Mouse (Mus musculus): ENCODE data around the gene Tnnc2. TPM values are rescaled to one million over a fixed set of nuclear protein-coding genes. Genes with fewer than 3 reads are reported as not detected.

Gene Tnnc2
- total RNA-seq (2021): over 10,000 TPM; 10,138 to 10,688 TPM
- long read RNA-seq, experiment 1, transcript Tnnc2-201 (6 exons, 700 nt): major isoform, 15,947 of 16,264 reads
- long read RNA-seq, experiment 1, partial matches to known transcripts: 178 of 16,264 reads
- long read RNA-seq, experiment 1, other reads (novel, unspliced or antisense): 139 of 16,264 reads
- long read RNA-seq, experiment 2, transcript Tnnc2-201 (6 exons, 700 nt): major isoform, 13,972 of 14,320 reads
- long read RNA-seq, experiment 2, partial matches to known transcripts: 160 of 14,320 reads
- long read RNA-seq, experiment 2, other reads (novel, unspliced or antisense): 188 of 14,320 reads

DNA sequence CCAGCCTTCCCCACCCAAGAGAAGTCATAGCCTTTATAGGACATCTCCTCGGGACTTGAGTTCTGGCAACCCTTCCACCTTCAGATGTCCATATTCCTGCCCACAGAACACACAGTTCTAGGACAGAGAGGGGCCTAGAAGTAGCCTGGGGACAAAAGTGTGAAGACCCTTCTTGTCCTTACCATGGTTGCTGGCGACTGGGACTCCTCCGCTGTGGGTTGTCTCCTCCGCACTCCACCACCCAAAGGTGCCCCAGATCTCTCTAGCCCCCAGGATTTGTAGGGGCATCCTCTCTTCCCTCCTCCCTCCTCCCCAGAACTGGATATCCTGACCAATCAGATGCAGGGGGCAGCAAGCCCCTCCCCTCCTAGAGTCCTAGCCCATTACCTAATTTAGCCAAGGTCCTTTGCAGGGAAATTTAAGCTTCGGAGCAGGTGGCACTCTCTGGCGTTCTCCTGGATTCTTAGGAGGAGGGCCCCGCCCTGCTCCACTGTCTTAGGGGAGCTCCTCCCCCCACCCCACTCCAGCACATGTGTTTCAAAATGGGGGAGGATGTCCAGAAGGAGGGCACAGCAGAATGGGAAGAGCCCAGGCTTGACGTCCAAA, at the start of gene Tnnc2:
Gene Tnnc2 (minus strand): TSS at position 487 of the 606 bp plus-strand sequence.
- no peak for DNase-seq (ENCODE audit: low spot score in 2 of 2)

DNA sequence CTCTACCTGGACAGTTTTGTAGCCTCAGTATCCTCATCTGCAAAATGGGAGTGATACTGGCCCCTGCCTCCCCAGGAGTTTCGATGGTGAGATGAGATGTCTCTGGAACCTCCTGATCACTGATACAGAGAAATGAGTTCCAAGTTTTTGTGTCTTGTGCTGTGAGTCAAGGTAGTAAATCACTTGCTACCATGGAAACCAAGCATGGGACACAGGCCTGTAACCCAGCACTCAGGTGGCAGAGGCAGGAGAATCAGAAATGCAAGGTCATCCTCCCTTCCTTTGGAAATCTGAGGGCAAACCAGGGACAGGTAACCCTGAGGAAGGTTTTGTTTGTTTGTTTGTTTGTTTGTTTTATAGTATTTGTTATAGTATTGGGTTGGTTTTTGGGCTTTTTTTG, 49.3 kb upstream of the Tnnc2 start:
- no peak for DNase-seq (ENCODE audit: low spot score in 2 of 2)

DNA sequence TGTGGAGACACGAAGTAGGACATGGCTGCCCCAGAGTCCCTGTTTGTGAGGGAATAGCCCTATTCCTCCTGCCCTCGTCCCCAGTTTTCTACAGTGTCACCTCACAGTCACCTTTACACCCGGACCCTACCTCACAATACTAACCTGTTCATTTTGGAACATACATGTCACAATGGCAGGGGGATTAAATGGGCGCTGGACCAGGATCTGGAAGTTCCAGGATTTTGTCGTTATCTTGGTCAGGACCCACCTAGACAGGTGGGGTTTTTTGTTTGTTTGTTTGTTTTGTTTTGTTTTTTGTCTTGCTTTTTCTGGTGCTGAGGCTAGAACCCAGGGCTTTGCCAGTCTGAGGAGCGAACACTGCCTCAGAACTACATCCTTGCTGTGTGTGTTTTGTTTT, 48.7 kb upstream of the Tnnc2 start, which contains the start of gene Spata25:
Gene Spata25 (minus strand): TSS at position 101 of the 400 bp plus-strand sequence.
- no peak for DNase-seq (ENCODE audit: low spot score in 2 of 2)

DNA sequence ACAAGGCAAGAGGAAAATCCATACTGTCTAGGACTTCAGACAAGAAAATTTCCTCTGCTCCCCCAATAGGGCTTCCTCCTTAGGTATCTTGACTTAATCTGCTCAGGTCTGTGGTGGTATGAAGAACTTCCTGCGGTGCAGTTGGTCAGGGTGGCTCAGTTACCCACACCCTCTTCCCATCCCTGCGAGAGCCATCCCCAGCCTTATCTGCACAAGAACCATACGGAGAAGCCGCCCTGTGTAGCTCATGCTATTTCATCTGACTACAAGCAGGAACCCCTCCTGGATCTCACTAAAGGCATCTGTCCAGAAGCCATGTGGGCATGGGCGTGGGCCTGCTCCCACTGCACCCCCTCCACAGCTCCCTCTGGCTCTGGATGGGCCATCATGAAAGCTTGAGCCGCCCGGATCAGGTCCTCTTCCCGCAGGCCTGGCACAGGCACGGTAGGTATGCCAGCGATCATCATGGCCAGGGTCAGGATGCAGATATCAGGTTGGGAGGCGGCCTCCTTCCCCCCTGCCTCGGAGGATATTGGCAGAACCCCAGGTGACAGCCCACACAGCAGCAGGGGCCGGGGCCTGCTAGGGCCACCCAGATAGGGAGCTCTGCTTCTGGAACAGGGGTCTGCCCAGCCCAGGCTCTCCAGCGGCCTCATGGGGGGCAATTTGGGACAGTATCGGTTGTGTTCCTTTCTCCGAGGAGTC, 47.5 kb upstream of the Tnnc2 start:
- DNase-seq (ENCODE audit: low spot score in 2 of 2): no peak

DNA sequence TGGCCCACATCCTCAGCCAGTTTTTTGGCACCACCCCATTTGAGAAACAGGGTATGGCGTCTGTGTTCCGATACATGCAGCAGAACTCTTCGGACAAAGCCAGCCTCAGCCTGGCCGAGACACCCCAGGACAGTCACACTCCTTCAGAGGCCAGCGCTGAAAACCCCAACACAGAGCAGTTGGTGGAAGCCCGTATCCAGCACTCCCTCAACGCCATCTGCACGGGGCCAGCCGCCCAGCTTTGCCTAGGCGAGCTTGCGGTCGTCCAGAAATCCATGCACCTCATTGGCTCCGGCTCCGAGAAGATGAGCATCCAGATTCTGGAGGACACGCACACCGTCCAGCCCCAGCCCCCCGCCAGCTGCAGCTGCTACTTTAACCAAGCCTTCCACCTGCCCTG, 45.8 kb upstream of the Tnnc2 start:
- no peak for DNase-seq (ENCODE audit: low spot score in 2 of 2)

DNA sequence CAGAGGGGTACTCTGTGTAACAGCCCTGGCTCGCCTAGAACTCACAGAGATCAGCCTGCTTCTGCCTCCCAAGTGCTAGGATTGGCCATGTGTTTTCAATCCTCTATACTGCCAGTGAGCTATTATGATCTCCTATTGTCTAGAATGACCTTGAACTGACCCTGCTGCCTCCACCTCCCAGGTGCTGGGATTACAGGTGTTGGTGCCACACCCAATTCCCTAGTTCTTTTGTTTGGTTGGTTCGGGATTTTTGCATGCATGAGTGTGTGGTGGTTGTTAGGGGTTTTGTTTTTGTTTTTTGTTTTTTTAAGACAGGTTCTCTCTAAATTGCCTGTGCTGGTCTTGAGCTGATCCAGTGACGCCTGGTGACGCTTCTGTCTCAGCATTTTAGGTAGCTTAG, 44.2 kb upstream of the Tnnc2 start:
- no peak for DNase-seq (ENCODE audit: low spot score in 2 of 2)

DNA sequence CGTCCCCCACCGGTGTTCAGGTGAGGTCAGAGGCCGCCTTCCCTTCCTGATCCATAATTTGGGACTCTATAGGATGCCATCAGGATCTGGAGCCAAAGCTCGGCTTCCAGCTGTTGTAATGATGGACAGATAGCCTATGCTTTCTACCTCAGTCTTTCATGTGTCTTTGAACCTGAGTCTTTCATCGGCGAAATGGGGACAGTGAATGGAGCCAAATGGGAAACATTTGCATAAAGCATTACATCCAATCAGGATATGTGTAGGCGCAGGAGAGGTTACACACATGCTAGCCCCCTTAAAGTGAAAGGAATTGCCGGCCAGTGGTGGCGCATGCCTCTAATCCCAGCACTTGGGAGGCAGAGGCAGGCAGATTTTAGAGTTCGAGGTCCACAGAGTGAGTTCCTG, 43.4 kb upstream of the Tnnc2 start:
- DNase-seq (ENCODE audit: low spot score in 2 of 2): no peak

DNA sequence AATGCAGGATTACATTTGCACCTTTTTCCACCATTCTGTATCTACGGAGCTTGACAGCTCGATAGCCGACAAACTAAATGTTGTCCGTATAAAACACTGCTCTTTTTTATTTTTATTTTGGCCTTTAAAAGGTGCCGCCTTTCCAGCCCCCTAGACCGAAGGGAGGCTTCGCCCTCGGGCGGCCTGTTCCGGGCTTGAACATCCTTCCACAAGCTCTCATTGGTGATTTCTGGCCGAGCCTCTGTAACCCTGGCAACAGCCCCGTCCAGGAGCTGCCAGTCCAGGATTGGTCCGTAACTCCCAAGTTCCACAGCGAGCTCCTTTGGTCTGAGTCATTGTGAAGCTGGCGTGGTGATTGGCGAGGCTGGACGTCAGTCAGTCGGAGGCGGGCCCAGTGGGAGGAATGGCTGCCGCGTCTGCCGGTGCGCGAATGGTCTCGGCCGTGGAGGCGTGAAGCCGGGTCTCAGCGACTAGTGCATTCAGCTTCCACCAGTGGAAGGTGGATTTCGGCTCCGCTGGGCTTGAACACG, 42.9 kb upstream of the Tnnc2 start, which contains the start of gene Zswim1:
Gene Zswim1 (plus strand): TSS at position 51 of the 530 bp plus-strand sequence.
- DNase-seq (ENCODE audit: low spot score in 2 of 2): peak; percentile 98 to 99

DNA sequence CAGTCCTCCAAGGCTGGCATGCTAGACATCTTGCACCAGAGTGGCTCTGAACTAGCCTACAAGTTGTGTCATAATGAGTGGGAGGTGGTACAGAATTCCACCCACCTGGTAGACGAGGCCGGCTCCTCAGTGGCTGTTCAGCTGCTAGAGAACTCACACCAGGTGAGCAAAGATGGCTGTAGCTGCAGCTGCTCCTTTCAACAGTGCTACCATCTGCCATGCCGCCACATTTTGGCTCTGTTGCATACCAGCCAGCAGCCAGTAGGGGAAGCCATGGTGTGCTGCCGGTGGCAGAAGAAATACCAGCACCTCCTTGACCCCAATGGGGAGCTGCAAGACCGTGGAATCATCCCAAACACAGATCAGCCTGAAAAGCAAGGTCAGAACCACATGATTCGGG, 41.3 kb upstream of the Tnnc2 start:
- no peak for DNase-seq (ENCODE audit: low spot score in 2 of 2)

DNA sequence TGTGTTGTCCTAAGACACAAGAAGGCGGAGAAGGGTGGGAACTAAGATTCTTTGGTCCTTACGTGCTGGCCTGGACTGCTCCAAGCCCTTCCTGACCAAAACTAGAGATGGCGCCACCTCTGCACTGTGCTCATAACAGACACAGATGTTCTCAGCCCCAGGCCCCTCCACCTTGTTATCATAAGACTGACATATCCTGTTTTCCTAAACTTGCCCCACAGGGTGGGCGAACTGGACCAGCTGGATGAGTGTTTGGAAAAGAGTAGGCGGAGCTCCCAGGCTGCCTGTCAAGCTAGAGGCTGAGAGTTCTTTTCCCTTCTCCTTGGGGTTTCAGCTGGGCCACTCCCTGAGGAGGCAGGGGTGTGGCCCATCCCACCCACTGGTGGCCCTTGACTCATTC, 37.9 kb upstream of the Tnnc2 start:
- no peak for DNase-seq (ENCODE audit: low spot score in 2 of 2)

DNA sequence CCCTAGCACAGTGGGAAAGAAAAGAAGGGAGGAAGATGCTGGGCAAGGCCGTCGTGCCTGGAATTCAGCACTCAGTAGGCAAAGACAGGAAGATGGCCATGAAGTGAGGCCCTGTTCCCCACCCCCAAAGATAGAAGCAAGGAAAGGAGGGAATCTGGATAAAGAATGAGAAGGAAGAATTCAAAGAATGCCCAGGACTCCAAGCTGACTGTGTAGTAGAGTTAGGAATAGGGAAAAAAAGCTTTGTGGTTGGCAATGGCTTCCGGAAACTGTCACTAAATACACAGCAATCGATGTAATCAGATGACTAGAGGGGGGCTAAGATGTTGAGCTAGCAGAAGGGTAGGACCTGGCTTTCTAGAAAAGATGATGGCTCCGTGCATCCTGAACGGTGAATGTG, 37.4 kb upstream of the Tnnc2 start:
- no peak for DNase-seq (ENCODE audit: low spot score in 2 of 2)

DNA sequence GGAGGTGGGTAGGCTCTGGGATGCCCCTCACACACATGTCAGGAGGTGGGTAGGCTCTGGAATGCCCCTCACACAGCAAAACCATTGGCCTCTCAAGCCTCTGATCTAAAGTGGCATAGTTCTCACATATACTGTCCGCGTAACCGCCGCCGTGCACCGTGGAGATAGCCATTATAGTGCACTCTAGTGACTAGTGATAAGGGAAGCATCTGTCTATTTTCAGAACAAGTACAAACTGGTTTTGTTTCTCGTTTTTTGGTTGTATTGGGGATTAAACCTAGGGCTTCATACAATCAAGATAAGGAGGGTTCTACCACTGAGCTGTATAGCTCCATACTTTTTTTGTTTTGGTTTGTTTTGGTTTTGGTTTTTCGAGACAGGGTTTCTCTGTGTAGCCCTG, 36.1 kb upstream of the Tnnc2 start:
- no peak for DNase-seq (ENCODE audit: low spot score in 2 of 2)

DNA sequence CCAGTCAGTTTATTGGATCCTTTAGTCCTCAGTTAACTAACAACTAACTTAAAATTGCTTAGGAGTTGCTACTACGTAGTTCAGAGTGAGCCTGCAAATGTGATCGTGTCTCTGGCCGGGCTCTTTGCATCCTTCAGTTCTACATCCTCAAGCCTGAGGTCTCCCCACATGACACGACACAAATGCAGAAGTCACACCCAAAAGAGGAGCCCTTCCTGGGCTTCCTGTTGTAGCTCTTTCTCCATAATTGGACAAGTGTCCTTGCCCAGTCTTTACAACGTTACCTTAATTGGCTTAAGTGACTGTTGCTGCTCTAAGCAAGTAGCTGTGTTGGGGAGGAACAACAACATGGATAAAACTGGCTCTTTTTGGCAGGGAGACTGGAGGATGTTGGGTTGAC, 35.6 kb upstream of the Tnnc2 start:
- DNase-seq (ENCODE audit: low spot score in 2 of 2): no peak

DNA sequence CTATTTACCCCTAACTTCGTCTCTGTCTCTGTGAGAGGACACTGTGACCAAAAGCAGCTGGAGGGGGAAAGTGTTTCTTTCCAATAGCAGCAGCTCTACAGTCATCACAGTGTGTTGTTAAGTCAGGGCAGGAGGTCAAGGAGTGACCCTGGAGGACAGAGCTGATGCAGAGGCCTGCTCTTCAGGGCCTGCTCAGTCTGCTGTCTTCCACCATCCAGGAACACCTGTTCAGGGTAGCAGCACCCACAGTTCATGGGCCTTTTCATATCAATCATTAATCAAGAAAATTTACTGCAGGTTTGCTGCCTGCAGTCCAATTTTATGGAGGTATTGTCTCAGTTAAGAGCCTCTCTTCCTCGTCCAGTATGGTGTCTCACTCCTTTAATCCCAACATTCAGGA, 33.8 kb upstream of the Tnnc2 start:
- no peak for DNase-seq (ENCODE audit: low spot score in 2 of 2)

DNA sequence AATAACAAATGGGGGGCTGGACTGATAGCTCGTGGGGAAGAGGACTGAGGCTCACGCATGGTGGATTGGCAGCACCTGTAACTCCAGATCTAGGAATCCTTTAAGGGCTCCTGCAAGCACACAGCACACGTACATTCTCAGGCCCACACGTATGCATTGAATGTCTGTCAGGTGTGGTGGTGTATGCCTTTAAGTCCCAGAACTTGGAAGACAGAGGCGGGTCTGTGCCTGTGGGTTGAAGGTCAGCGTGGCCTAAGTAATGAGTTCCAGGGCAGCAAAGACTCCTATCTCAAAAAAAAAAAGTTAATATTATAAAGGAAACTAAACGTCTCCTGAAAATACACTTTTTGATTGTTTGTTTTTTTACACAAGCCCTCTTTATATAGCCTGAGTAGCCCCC, 26.8 kb upstream of the Tnnc2 start:
- DNase-seq (ENCODE audit: low spot score in 2 of 2): no peak

DNA sequence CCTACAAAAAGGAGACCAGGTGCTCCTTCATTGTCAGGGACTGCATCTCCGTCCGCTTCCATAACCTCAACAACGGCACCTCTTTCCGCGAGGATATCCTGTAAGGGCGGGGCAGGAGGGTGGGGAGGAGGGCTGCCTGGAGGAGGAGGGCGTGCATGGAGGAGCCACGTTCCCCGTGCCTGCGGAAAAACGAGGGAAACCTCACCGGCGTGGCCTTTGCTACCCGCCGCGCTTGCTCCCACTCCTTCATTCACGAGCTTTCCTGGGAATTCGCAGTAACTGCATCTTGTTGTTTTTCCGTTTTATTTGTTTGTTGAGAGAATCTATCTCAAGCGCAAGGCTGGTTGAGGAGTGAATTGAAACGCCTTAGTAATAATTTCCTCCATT, 25.6 kb upstream of the Tnnc2 start:
- DNase-seq (ENCODE audit: low spot score in 2 of 2): no peak

DNA sequence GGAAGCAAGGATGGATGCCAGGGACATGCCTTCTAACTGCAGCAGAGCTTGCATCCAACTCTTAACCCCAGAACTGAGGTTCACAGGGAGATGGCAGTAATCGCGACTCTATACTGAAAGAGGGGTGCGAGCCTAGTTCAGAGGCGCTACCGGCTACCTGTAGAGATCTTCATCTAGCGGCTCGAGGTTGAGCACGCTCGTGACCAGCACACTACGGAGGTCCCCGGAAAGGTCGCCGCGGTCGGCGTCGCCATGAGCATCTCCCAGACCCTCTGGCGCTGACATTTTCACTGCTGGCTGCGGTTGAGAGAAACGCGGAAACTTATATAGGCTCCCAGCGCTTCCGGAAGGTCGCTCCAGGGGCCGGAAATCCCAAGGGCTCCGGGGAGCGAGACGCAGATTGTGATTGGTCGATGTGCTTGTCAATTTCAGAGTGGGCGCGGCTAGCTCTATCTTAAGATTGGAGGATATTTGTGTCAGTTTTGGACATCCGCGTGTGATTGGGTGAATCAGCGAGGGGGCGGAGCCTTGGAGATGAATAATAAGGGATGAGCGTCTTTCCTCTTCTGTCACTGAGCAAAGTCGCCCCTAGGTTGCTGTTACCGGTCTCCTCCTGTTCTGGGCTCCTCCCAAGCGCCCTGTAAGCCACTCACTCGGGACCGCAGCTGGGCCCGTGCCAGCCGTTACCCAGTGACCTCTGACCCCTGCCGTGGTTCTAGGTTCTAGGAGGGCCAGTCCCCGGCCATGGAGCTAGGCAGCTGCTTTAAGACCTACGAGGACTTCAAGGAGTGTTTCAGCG, 25.0 kb upstream of the Tnnc2 start, which contains the start of the genes Acot8 and Zswim3:
Gene Acot8 (minus strand): TSS at position 350 of the 799 bp plus-strand sequence.
Gene Zswim3 (plus strand): TSS at position 566 of the 799 bp plus-strand sequence.
- DNase-seq (ENCODE audit: low spot score in 2 of 2): peak; percentile 85 to 96

DNA sequence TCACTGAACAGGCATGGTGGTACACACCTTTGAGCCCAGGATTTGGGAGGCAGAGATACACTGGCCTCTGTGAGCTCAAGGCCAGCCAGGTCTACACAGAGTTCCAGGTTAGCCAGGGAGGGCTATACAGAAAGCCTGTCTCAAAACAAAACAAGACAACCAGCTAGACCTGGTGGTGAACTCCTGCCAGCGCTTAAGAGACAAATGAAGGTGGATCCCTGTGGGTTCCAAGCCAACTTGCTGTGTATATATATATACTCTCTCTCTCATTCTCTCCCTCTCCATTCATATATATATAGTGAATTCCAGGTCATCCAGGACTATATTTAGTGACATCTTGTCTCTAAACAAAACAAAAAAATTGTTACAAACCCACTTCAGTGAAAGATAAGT, 24.1 kb upstream of the Tnnc2 start:
- no peak for DNase-seq (ENCODE audit: low spot score in 2 of 2)

DNA sequence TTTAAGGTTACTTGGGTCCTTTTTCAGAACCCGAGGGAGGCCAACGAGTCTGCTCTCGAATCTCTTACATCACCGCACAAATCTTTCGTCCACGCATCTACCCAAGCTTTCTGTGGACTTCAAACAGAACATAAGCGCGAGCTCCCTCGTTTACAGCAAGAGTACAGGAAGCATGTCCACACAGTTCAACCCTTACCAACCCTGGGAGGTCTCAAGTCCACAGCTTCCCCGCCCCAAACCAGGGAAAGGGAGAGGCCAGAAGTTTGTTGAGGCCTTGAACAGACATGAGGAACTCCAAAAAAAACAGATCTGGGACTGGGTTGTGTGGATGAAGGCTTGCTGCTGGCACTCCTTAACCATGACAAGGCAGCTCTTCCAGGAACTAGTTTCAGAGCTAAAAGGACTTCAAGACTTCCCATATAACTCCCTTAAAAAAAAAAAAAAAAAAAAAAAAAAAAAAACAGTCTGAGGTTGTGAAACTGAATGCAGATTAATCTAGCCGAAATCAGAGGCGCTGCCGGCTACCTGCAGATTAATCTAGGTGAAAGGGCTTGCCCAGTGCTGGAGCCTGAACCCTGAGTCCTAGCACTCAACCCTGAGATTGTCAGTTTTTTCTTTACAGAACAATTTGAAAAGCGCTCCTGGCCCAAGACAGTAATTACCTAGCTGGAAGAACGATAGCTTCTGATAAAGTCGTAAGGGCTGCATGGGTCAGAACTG, 23.6 kb upstream of the Tnnc2 start:
- DNase-seq (ENCODE audit: low spot score in 2 of 2): no peak

DNA sequence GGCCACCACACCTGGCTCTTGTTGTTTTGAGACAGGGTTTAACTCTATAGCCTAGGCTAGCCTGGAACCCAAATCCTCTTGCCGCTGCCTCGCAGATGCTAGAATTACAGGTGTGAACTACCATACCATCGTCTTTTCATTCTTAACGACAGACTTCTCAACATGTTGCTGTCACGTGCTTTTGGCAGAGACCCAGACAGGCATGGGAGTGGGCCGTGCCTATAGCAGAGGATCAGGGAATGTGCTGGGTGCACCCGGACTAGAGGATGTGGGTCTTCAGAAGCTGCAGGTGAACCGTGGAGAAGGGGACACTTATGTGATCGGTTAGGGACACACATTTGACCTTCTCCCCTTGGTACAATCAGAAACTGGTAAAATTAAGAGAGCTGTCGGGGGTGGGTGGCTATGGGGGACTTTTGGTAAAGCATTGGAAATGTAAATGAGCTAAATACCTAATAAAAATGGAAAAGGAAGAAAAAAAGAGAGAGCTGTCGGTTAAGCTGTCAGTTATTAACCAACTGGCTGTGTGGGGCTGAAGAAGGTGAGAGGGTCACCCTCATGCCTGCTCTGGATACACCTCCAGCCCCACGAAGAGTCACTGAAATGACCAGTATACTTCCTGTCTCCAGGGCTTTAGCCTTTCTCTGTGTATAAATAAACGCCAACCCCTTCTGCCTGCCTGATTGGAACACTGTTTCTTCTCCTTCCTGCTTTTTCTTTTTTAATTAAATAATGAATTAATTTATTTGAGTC, 20.7 kb upstream of the Tnnc2 start:
- no peak for DNase-seq (ENCODE audit: low spot score in 2 of 2)

Data from gastrocnemius, postnatal 4 days (tissue).